Mouse (Mus musculus): ENCODE data around the gene Os9. TPM values are rescaled to one million over a fixed set of nuclear protein-coding genes. Genes with fewer than 3 reads are reported as not detected.
A peak's percentile ranks its signal among the peaks of the same experiment; 100 is the strongest.
"Not testable (repeated sequence)": the region's sequence is repeated elsewhere in the genome, so short reads cannot be mapped to it uniquely, and the experiment has no call there.

Gene Os9
- polyA plus RNA-seq, 1 experiment from 2014 or later = 76.5 TPM

- Histone ChIP-seq H3K27me3 (peaks cover 82% of the 10 kb centered on the region), H3K9ac (no peak overlapping the region), H3K27ac (no peak overlapping the region), H3K9me3 (no peaks in the 10 kb centered on the region), H3K4me3 (peak overlapping the region; percentile 63), H3K4me2 (peak overlapping the region; percentile 99), H3K4me1 (peaks cover 38% of the 10 kb centered on the region), H3K36me3 (no peaks in the 10 kb centered on the region)
- WGBS = 4% methylated on average over 12 of the region's 12 CpGs
- no peak for ATAC-seq (ENCODE audit: insufficient number of reproducible peaks, insufficient read depth, low FRiP score, low TSS enrichment, low read depth)
These were observed 42.8 kb downstream of the Os9 start for GRCm38 (mm10) chr10:127078001-127078676.

DNA sequence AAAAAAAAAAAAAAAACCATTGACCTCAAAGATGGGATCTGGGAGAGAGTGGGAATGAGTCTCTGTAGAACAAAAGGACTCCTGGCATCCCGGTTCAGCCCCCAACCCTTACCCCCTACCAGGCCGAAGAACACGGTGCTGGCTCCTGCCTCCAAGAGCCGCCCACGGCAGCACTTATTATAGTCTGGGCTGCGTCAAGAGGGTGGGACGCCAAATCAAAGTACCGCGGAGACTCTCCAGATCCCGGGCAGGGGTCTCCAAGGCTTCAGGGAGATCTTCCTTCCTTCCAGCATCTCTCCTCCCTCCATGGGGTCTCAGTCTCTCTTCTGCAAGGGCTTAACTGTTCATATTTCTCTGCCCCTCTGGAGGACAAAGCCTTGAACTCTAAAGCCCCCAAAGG, 43.4 kb downstream of the Os9 start:
- H3K36me3 ChIP-seq = no peaks in the 10 kb centered on the region
- H3K27ac ChIP-seq = no peak overlapping the region
- H3K4me1 ChIP-seq = peaks cover 38% of the 10 kb centered on the region
- H3K9ac ChIP-seq = no peak overlapping the region
- H3K4me2 ChIP-seq = peak overlapping the region; percentile 99; the same call in 1 of the 2 replicates
- 2% methylated on average over 10 of the region's 10 CpGs for WGBS
- no peak overlapping the region for H3K4me3 ChIP-seq
- H3K27me3 ChIP-seq = peaks cover 75% of the 10 kb centered on the region
- no peak for ATAC-seq (ENCODE audit: insufficient number of reproducible peaks, insufficient read depth, low FRiP score, low TSS enrichment, low read depth)
- no peaks in the 10 kb centered on the region for H3K9me3 ChIP-seq

DNA sequence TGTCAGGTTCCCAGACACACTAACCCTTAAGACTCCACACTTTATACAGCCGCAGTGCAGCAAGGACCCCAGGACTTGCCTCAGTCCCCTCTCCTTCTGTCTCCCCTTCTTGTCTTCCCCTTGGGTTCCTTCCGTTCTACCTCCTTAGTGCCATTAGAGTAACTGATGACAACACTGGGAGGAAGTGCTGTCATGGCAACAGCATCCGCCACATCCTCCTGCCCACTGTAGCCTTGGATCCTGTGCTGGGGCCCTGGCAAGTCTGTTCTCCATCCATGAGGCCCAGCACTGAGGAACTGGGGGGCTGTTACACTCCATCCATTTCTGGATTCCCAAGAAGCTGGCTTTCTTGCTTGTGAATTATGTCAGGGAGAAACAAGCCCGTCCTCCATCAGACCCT, 44.8 kb downstream of the Os9 start:
- WGBS = 46% methylated on average over 4 of the region's 4 CpGs
- Histone ChIP-seq H3K4me1 (peaks cover 31% of the 10 kb centered on the region), H3K27ac (no peak overlapping the region), H3K4me3 (no peak overlapping the region), H3K9me3 (no peaks in the 10 kb centered on the region), H3K27me3 (peaks cover 61% of the 10 kb centered on the region), H3K4me2 (no peak overlapping the region), H3K9ac (no peak overlapping the region), H3K36me3 (no peaks in the 10 kb centered on the region)
- ATAC-seq (ENCODE audit: insufficient number of reproducible peaks, insufficient read depth, low FRiP score, low TSS enrichment, low read depth) = no peak

DNA sequence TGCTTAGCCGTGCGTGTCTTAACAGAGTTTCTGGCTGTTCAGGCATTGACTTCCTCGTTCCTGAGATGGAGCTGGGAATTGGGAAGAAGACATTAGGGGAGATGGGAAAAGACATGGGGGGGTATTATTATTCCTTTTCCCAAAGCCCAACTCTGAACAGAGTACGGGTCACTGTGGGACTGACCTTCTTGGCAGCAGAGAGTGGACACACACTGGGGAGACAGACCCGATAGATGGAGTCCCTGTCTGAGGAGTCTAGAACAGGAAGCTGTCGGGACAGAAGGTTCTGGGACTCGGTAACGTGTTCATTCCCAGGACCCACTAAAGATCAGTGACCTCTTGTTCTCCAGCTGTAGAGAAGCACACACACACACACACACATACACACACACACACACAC, 45.3 kb downstream of the Os9 start:
- ATAC-seq (ENCODE audit: insufficient number of reproducible peaks, insufficient read depth, low FRiP score, low TSS enrichment, low read depth) = no peak
- WGBS = 72% methylated on average over 8 of the region's 8 CpGs
- Histone ChIP-seq H3K36me3 (no peaks in the 10 kb centered on the region), H3K27me3 (peaks cover 57% of the 10 kb centered on the region), H3K4me2 (no peak overlapping the region), H3K4me3 (no peak overlapping the region), H3K27ac (no peak overlapping the region), H3K4me1 (peaks cover 31% of the 10 kb centered on the region), H3K9ac (no peak overlapping the region), H3K9me3 (no peaks in the 10 kb centered on the region)

DNA sequence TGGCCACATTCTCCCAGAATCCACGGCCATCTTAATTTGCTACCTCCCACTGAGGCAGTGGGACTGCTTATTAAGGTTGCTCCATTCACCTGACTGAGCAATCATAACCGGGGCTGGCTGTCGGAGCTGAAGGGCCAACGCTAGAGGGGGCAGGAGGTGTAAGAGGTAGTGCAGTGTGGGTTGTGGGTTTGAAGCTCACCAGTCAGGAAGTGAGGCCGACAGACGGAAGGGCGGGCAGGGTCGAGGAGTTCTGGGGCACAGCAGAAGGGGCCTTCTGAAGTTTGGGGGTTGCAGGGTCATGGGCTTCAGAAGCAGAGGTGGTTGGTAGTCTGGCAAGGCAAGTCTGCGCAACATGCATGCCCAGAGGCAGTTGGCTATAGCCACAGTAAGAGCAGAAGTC, 45.9 kb downstream of the Os9 start, which contains the start of gene Agap2:
Agap2 (plus strand) TSS at position 205 of the 400 bp plus-strand sequence.
- peaks cover 25% of the 10 kb centered on the region for H3K4me1 ChIP-seq
- peaks cover 51% of the 10 kb centered on the region for H3K27me3 ChIP-seq
- no peak within 1 kb of the TSS for H3K4me3 ChIP-seq
- no peak within 1 kb of the TSS for H3K4me2 ChIP-seq
- ATAC-seq (ENCODE audit: insufficient number of reproducible peaks, insufficient read depth, low FRiP score, low TSS enrichment, low read depth) = no peak
- H3K36me3 ChIP-seq = no peaks in the 10 kb centered on the region
- no peaks in the 10 kb centered on the region for H3K9me3 ChIP-seq
- WGBS = 63% methylated on average over 9 of the region's 9 CpGs
- no peak within 1 kb of the TSS for H3K9ac ChIP-seq
- no peak within 1 kb of the TSS for H3K27ac ChIP-seq

GRCm38 (mm10) chr10:127073981-127074380, 47.0 kb downstream of the Os9 start:
- H3K27ac ChIP-seq = no peak overlapping the region
- no peak overlapping the region for H3K4me3 ChIP-seq
- no peak overlapping the region for H3K9ac ChIP-seq
- H3K9me3 ChIP-seq = no peaks in the 10 kb centered on the region
- WGBS = 85% methylated on average over 1 of the region's 1 CpGs
- H3K36me3 ChIP-seq = no peaks in the 10 kb centered on the region
- peaks cover 40% of the 10 kb centered on the region for H3K27me3 ChIP-seq
- H3K4me2 ChIP-seq = no peak overlapping the region
- peaks cover 23% of the 10 kb centered on the region for H3K4me1 ChIP-seq
- no peak for ATAC-seq (ENCODE audit: insufficient number of reproducible peaks, insufficient read depth, low FRiP score, low TSS enrichment, low read depth)

- peaks cover 31% of the 10 kb centered on the region for H3K27me3 ChIP-seq
- H3K4me1 ChIP-seq = peaks cover 27% of the 10 kb centered on the region
- not testable (repeated sequence) for ATAC-seq (ENCODE audit: insufficient number of reproducible peaks, insufficient read depth, low FRiP score, low TSS enrichment, low read depth); H3K9me3 ChIP-seq; H3K36me3 ChIP-seq; H3K4me3 ChIP-seq; H3K27ac ChIP-seq; H3K9ac ChIP-seq; H3K4me2 ChIP-seq
- 78% methylated on average over 2 of the region's 2 CpGs for WGBS
These were observed 48.0 kb downstream of the Os9 start for GRCm38 (mm10) chr10:127072969-127073368.

DNA sequence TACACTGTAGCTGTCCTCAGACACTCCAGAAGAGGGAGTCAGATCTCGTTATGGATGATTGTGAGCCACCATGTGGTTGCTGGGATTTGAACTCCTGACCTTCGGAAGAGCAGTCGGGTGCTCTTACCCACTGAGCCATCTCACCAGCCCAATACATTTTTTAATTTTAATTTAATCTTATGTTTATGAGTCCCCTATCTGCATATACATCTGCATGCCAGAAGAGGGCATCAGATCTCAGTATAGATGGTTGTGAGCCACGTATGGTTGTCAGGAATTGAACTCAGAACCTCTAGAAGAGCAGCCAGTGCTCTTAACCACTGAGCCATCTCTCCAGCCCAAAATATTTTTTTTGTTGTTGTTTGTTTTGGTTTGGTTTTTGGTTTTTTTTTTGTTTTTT, 48.7 kb downstream of the Os9 start:
- WGBS = 84% methylated on average over 4 of the region's 4 CpGs
- not testable (repeated sequence) for H3K27ac ChIP-seq; ATAC-seq (ENCODE audit: insufficient number of reproducible peaks, insufficient read depth, low FRiP score, low TSS enrichment, low read depth); H3K9ac ChIP-seq; H3K4me3 ChIP-seq; H3K4me2 ChIP-seq; H3K9me3 ChIP-seq
- Histone ChIP-seq H3K27me3 (peaks cover 24% of the 10 kb centered on the region), H3K4me1 (peaks cover 27% of the 10 kb centered on the region), H3K36me3 (peaks cover 15% of the 10 kb centered on the region)

- 73% methylated on average over 9 of the region's 9 CpGs for WGBS
- H3K4me3 ChIP-seq = peak overlapping the region; percentile 54
- H3K9ac ChIP-seq = peak overlapping the region; percentile 77
- no peak for ATAC-seq (ENCODE audit: insufficient number of reproducible peaks, insufficient read depth, low FRiP score, low TSS enrichment, low read depth)
- H3K27me3 ChIP-seq = peaks cover 13% of the 10 kb centered on the region
- H3K36me3 ChIP-seq = peaks cover 25% of the 10 kb centered on the region
- peaks cover 31% of the 10 kb centered on the region for H3K4me1 ChIP-seq
- peak overlapping the region; percentile 85 for H3K4me2 ChIP-seq
- H3K27ac ChIP-seq = peak overlapping the region; percentile 87; the same call in 1 of the 2 replicates
- no peaks in the 10 kb centered on the region for H3K9me3 ChIP-seq
These were observed 49.7 kb downstream of the Os9 start for GRCm38 (mm10) chr10:127071203-127071602.

GRCm38 (mm10) chr10:127070190-127071121, 50.5 kb downstream of the Os9 start, which contains the start of gene Tspan31:
Tspan31 (minus strand) TSS chr10:127070264.
- peak; percentile 88 for ATAC-seq (ENCODE audit: insufficient number of reproducible peaks, insufficient read depth, low FRiP score, low TSS enrichment, low read depth)
- Histone ChIP-seq H3K4me3 (peak within 1 kb of the TSS; percentile 54), H3K9ac (peak within 1 kb of the TSS; percentile 77), H3K36me3 (peaks cover 33% of the 10 kb centered on the region), H3K9me3 (no peaks in the 10 kb centered on the region), H3K27me3 (peaks cover 7% of the 10 kb centered on the region), H3K4me1 (peaks cover 31% of the 10 kb centered on the region), H3K4me2 (peak within 1 kb of the TSS; percentile 85), H3K27ac (peak within 1 kb of the TSS; percentile 87)
- 2% methylated on average over 36 of the region's 36 CpGs for WGBS

DNA sequence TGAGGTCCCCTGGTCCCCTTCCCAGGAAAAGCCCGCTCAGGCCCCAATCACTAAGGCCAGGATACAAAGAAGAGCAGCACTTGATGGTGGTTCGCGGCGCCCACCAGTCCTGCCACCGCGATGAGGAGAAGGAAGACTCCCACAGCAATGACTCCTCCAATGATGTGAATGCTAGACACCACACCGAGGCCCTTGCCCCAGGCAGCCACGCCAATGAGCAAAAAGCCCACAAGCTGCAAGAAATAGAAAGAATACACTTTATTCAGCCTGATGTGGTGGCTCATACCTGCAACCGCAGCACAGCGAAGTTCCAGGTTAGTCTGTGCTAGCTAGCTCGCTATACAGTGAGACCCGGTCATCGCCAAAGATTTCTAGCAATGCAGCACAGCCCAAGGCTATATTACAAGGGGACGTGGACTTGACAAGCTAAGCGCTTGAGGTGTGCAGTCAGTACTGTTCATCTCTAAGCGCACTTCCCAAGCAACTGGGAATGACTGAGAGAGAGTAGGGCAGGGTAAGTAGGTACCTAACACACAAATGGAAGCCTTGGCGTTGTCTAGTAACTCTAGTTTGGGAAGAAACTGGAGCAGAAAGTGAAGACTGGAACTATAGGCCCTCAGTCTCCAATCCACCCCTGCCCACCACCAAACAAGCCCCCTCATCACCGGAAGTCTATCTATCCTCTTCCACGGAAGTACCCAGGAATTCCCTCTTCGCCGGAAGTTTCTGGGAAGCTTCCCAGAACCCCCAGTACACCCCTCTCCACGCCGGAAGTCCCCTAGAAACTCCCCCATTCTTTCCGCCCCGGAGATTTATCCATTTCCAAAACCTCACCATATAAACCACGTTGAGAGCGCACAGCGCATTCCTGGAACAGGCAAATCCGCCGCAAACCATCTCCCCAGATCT, 51.4 kb downstream of the Os9 start:
- Histone ChIP-seq H3K4me3 (peak overlapping the region; percentile 54), H3K4me2 (peak overlapping the region; percentile 85)
- 7% methylated on average over 30 of the region's 30 CpGs for WGBS

More for the DNA sequence above, 51.4 kb downstream of the Os9 start:
- Histone ChIP-seq H3K27me3 (no peaks in the 10 kb centered on the region), H3K9ac (peak overlapping the region; percentile 77), H3K27ac (peak overlapping the region; percentile 87), H3K4me1 (peaks cover 39% of the 10 kb centered on the region), H3K9me3 (no peaks in the 10 kb centered on the region), H3K36me3 (peaks cover 42% of the 10 kb centered on the region)
- peak; percentile 45; the same call in 1 of the 2 replicates for ATAC-seq (ENCODE audit: insufficient number of reproducible peaks, insufficient read depth, low FRiP score, low TSS enrichment, low read depth)

All from embryonic facial prominence, embryonic 13.5 days (tissue).